Mouse (Mus musculus) liver, adult 2 months (tissue): Measurements from ENCODE around the gene Cyb5rl. TPM values are rescaled to one million over a fixed set of nuclear protein-coding genes. Genes with fewer than 3 reads are reported as not detected.

Source experiments
- DNase-seq: peaks from one replicate; pipeline ENCODE4 v3.0.0-alpha.2; 2011; ENCODE audit warnings: low read depth, low spot score; ENCODE audit errors: extremely low read depth
- H3K27ac ChIP-seq: fragments of 200-500 bp; replicated peaks from 2 replicates; pipeline ENCODE4 v1.5.1; 2012; ENCODE audit warnings: low read depth, mild to moderate bottlenecking, control low read depth, inconsistent platforms, low read length; ENCODE audit not compliant: insufficient read depth
- H3K27me3 ChIP-seq: fragments of 200-500 bp; 2 replicates; pipeline ENCODE4 v1.6.1; 2012; ENCODE audit warnings: mild to moderate bottlenecking, moderate library complexity, low read length, inconsistent platforms; ENCODE audit not compliant: control insufficient read depth, insufficient read depth
- H3K36me3 ChIP-seq: fragments of 200-500 bp; 2 replicates; pipeline ENCODE4 v1.6.1; 2012; ENCODE audit warnings: low read length, inconsistent platforms; ENCODE audit not compliant: control insufficient read depth, insufficient read depth
- H3K4me1 ChIP-seq: fragments of 200-500 bp; 2 replicates; pipeline ENCODE4 v1.6.1; 2011; ENCODE audit warnings: low read length; ENCODE audit not compliant: control insufficient read depth, insufficient read depth
- H3K4me3 ChIP-seq: fragments of 200-500 bp; 2 replicates; pipeline ENCODE4 v1.5.1; 2011; ENCODE audit warnings: low read depth, mild to moderate bottlenecking, control low read depth, low read length, moderate library complexity; ENCODE audit not compliant: insufficient read depth
- H3K79me2 ChIP-seq: fragments of 200-500 bp; 2 replicates; pipeline ENCODE4 v1.6.1; 2012; ENCODE audit warnings: inconsistent platforms, mild to moderate bottlenecking, low read length, moderate library complexity; ENCODE audit not compliant: control insufficient read depth, insufficient read depth
- H3K9ac ChIP-seq: fragments of 200-500 bp; 2 replicates; pipeline ENCODE4 v1.6.1; 2012; ENCODE audit warnings: low read depth, mild to moderate bottlenecking, control low read depth, inconsistent platforms, low read length
- CTCF ChIP-seq: fragments of 200-500 bp; IDR thresholded peaks from 2 replicates; pipeline ENCODE4 v1.5.1; 2011; ENCODE audit warnings: low read depth, low read length, control low read depth
- POLR2A ChIP-seq: fragments of 200-500 bp; IDR thresholded peaks from 2 replicates; pipeline ENCODE4 v1.6.1; 2011; ENCODE audit warnings: low read length, control low read depth; ENCODE audit not compliant: insufficient read depth; ENCODE audit errors: extremely low read depth
- WGBS: fragments of 180-500 bp; shearing (Covaris S2); methylation state at CpG from one replicate; pipeline ENCODE4 v1.1.7; 2018; 5-methylcytosine and 5-hydroxymethylcytosine counted together
- polyA plus RNA-seq: library from polyadenylated mRNA; depleted of rRNA; stranded (reverse); fragments of >200 nt; gene quantifications from 2 replicates; pipeline ENCODE4 v1.2.3, GENCODE M21; 2012
- total RNA-seq: library from RNA; depleted of rRNA; stranded (reverse); fragments of >200 nt; gene quantifications from 2 replicates; pipeline ENCODE4 v1.2.3, GENCODE M21; 2014

Gene Cyb5rl
- total and polyA plus RNA-seq, 2 experiments: 9.8 to 11.0 TPM

DNA sequence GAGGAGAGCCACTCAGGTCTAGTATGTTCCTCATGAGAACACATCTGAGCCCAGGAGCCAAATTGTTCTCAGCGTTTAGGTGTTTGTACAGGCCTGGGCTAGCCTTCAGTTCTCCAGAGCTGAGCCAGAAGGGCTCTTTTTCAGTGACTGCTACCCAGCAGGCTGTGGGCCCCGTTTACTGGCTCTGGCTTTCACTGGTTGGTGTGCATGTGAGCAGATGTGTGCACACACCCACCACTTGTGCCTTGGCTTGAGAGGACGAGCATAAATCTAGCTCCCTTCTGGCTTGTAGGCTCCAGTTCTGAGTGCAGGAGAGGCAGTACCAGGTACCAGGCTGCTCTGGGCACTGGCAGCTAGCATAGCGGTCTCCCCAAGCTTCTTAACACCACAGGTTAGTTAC, 28.5 kb upstream of the Cyb5rl start:
- no peaks in the 10 kb centered on the region for H3K27me3 ChIP-seq
- no peaks in the 10 kb centered on the region for H3K4me1 ChIP-seq
- H3K79me2 ChIP-seq: no peaks in the 10 kb centered on the region
- 93% methylated on average over 4 of the region's 4 CpGs for WGBS
- peaks cover 2% of the 10 kb centered on the region; the same call in 1 of the 2 replicates for H3K36me3 ChIP-seq
- no peak overlapping the region for H3K9ac ChIP-seq
- DNase-seq: no peak
- TF ChIP-seq POLR2A: no peak
- TF ChIP-seq CTCF: no peak
- no peak overlapping the region for H3K27ac ChIP-seq
- H3K4me3 ChIP-seq: no peak overlapping the region

DNA sequence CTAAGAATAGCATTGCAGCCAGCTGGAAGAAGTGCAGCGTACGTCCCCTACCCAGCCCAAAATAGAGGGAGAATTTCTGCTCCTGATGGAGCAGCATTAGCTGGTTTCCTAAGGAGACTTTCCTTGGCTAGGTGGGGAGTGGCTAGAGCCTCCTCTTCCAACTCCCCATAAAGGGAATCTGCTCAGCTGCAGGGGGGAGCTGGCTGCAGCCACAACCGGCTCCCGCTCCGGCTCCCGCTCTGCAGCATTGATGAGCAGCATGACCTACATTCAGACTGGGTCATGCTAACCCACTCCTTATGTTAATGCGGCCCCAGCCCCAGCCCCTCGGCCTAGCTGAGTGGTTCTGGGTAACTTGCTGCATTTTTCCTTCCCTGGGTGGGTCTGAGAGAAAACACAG, 27.5 kb upstream of the Cyb5rl start:
- H3K27ac ChIP-seq: no peak overlapping the region
- H3K9ac ChIP-seq: no peak overlapping the region
- DNase-seq: no peak
- TF ChIP-seq POLR2A (no peak), CTCF (no peak)
- no peaks in the 10 kb centered on the region for H3K27me3 ChIP-seq
- H3K4me3 ChIP-seq: no peak overlapping the region
- peaks cover 4% of the 10 kb centered on the region; the same call in 1 of the 2 replicates for H3K36me3 ChIP-seq
- no peaks in the 10 kb centered on the region for H3K79me2 ChIP-seq
- no peaks in the 10 kb centered on the region for H3K4me1 ChIP-seq
- 97% methylated on average over 8 of the region's 8 CpGs for WGBS

DNA sequence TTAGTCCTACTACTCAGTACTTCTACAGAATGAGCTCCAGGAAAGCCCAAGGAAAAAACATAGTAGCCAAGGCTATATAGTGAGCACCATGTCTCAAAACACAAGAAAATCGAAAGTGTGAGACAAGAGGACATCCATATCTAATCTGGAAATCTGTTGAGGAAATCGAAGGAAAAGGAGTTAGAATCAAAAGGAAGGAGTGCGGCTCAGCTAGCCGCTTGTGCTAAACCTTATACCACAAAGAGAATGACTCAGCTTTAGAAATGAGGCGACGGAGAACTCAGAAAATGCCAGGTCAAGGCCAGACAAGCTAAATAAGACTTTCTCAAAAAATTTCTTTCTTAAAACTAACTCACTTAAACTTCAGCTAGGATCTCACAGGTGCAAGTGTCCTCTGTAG, 24.5 kb upstream of the Cyb5rl start:
- TF ChIP-seq POLR2A: no peak
- no peak for TF ChIP-seq CTCF
- no peak overlapping the region for H3K9ac ChIP-seq
- 86% methylated on average over 6 of the region's 6 CpGs for WGBS
- H3K36me3 ChIP-seq: peaks cover 4% of the 10 kb centered on the region; the same call in 1 of the 2 replicates
- DNase-seq: no peak
- no peak overlapping the region for H3K27ac ChIP-seq
- H3K4me1 ChIP-seq: no peaks in the 10 kb centered on the region
- H3K79me2 ChIP-seq: no peaks in the 10 kb centered on the region
- H3K27me3 ChIP-seq: no peaks in the 10 kb centered on the region
- no peak overlapping the region for H3K4me3 ChIP-seq

DNA sequence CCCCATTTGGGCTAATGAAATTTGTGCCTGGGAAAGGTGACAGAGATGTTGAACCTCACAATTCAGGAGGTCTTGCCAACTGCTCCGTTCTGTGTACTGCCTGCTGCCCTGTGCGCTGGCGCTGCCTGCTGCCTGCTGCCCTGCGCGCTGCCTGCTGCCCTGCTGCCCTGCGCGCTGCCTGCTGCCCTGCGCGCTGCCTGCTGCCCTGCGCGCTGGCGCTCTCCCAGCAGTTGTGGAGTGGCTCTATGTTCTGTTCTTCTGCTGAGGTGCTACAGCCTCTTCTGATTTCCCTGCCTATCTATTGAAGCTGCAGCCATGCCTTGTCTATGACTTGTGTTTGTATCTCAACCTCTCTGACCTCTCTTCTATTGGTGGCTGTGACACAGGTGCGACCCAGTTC, 21.6 kb upstream of the Cyb5rl start:
- peaks cover 2% of the 10 kb centered on the region; the same call in 1 of the 2 replicates for H3K36me3 ChIP-seq
- WGBS: 95% methylated on average over 13 of the region's 13 CpGs

DNA sequence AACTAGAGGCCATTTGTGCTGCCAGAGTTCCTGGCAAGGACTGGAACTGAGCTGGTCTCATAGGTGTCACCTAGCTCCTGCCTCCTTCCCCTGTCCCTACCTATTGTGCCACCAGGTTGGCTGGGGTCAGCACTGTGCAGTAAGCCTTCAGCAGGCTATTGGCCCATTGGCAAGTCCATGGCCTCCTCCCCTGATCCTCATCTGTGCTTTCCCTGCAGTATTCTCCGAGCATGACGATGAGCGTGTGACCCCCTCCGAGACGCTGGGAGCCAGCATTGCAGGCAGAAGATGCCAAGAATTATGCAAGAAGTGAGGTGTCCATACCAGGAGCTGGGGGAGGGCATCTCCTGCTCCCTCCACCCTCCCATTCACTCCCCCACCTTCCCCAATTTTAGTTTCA, 19.0 kb upstream of the Cyb5rl start:
- Histone ChIP-seq H3K79me2 (no peaks in the 10 kb centered on the region), H3K4me3 (no peak overlapping the region), H3K27ac (no peak overlapping the region), H3K9ac (no peak overlapping the region), H3K27me3 (no peaks in the 10 kb centered on the region), H3K4me1 (no peaks in the 10 kb centered on the region), H3K36me3 (peaks cover 2% of the 10 kb centered on the region; the same call in 1 of the 2 replicates)
- 88% methylated on average over 5 of the region's 5 CpGs for WGBS
- TF ChIP-seq CTCF: no peak
- TF ChIP-seq POLR2A: no peak
- DNase-seq: no peak

More for the DNA sequence above, 21.6 kb upstream of the Cyb5rl start:
- DNase-seq: no peak
- no peak overlapping the region for H3K9ac ChIP-seq
- H3K4me3 ChIP-seq: no peak overlapping the region
- no peaks in the 10 kb centered on the region for H3K79me2 ChIP-seq
- no peaks in the 10 kb centered on the region for H3K4me1 ChIP-seq
- TF ChIP-seq POLR2A (no peak), CTCF (no peak)
- no peak overlapping the region for H3K27ac ChIP-seq
- no peaks in the 10 kb centered on the region for H3K27me3 ChIP-seq

DNA sequence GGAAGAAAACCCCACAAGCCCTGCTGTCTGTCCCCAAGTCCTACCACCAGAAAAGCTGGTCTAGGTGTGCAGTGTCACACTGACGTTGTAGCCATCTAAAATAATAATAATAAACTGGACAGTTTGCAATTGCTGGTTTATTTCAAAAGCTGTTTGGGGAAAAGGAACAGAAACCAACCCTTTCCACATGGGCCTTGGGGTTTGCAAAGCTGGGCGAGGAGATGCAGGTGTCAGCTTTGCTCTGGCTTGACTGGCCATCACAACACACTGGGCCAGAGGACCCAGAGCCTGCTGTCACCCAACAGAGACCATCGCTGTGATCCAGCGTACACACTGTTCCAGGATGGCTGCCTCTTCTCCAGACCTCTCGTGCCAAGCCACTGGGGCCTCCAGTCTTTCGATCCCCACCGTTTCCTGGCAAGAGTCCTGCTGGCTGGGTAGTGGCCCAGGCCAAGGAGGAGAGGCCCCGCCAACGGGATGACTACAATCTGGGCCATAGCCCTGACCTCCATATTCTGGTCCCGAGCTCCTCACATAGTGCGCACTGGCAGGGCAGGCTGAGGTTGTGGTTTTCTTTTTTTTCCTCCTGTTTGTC, 18.1 kb upstream of the Cyb5rl start:
- Histone ChIP-seq H3K27me3 (no peaks in the 10 kb centered on the region), H3K4me1 (no peaks in the 10 kb centered on the region), H3K9ac (no peak overlapping the region), H3K27ac (no peak overlapping the region), H3K36me3 (peaks cover 1% of the 10 kb centered on the region; the same call in 1 of the 2 replicates), H3K4me3 (no peak overlapping the region), H3K79me2 (no peaks in the 10 kb centered on the region)
- TF ChIP-seq POLR2A (no peak), CTCF (no peak)
- WGBS: 84% methylated on average over 11 of the region's 11 CpGs
- DNase-seq: no peak
